Mouse (Mus musculus): ENCODE data around the gene Zfpm1.

GRCm38 (mm10) chr8:122238731-122239130 is 43.2 kb upstream of the Zfpm1 start:
- TF ChIP-seq CTCF (IDR thresholded peaks at IDR 0.05; ENCODE audit: low read depth) (no peak), EP300 (optimal IDR thresholded peaks at IDR 0.05) (no peak)
